Mouse (Mus musculus): ENCODE measurements around the gene Adgrf1.
A peak's percentile ranks its signal among the peaks of the same experiment; 100 is the strongest.

- TF ChIP-seq CTCF (IDR thresholded peaks at IDR 0.05; ENCODE audit: low read depth, low read length), result peak; percentile 52; the same call in 1 of the 2 replicates
- no peak for TF ChIP-seq POLR2A (IDR thresholded peaks at IDR 0.05; ENCODE audit: borderline replicate concordance, low read depth, low read length)
Observed at GRCm38 (mm10) chr17:43229621-43230513, 40.3 kb upstream of the Adgrf1 start.
